Mouse (Mus musculus): ENCODE results near the gene Ndufa6. TPM values are rescaled to one million over a fixed set of nuclear protein-coding genes. Genes with fewer than 3 reads are reported as not detected.
"Not testable (repeated sequence)": the region's sequence is repeated elsewhere in the genome, so short reads cannot be mapped to it uniquely, and the experiment has no call there.

Gene Ndufa6
- polyA plus RNA-seq, 1 experiment = 282 TPM

GRCm38 (mm10) chr15:82372446-82372845, 18.3 kb upstream of the Ndufa6 start:
- WGBS = 84% methylated on average over 6 of the region's 6 CpGs
- DNase-seq (ENCODE audit: low read depth, low spot score) = no peak

GRCm38 (mm10) chr15:82368851-82369250, 14.7 kb upstream of the Ndufa6 start:
- DNase-seq (ENCODE audit: low read depth, low spot score) = no peak
- 61% methylated on average over 1 of the region's 1 CpGs for WGBS

- WGBS = 88% methylated on average over 4 of the region's 4 CpGs
These were observed 14.0 kb upstream of the Ndufa6 start for GRCm38 (mm10) chr15:82368146-82368545.

GRCm38 (mm10) chr15:82364561-82364960, 10.4 kb upstream of the Ndufa6 start:
- 7% methylated on average over 7 of the region's 9 CpGs for WGBS
- not testable (repeated sequence) for DNase-seq (ENCODE audit: low read depth, low spot score)

More at GRCm38 (mm10) chr15:82368146-82368545, 14.0 kb upstream of the Ndufa6 start:
- no peak for DNase-seq (ENCODE audit: low read depth, low spot score)

GRCm38 (mm10) chr15:82363801-82364200, 9.7 kb upstream of the Ndufa6 start:
- DNase-seq (ENCODE audit: low read depth, low spot score) = not testable (repeated sequence)
- WGBS = 74% methylated on average over 11 of the region's 12 CpGs

GRCm38 (mm10) chr15:82362234-82362633, 8.1 kb upstream of the Ndufa6 start:
- DNase-seq (ENCODE audit: low read depth, low spot score) = no peak

GRCm38 (mm10) chr15:82361459-82362018, 7.4 kb upstream of the Ndufa6 start:
- no peak for DNase-seq (ENCODE audit: low read depth, low spot score)
- WGBS = 41% methylated on average over 11 of the region's 11 CpGs

More at GRCm38 (mm10) chr15:82362234-82362633, 8.1 kb upstream of the Ndufa6 start:
- WGBS = 90% methylated on average over 4 of the region's 4 CpGs

GRCm38 (mm10) chr15:82358431-82359260, 4.5 kb upstream of the Ndufa6 start:
- DNase-seq (ENCODE audit: low read depth, low spot score) = no peak

GRCm38 (mm10) chr15:82353745-82354113, 393 bp downstream of the Ndufa6 start:
- under 1% methylated on average over 23 of the region's 23 CpGs for WGBS
- no peak for DNase-seq (ENCODE audit: low read depth, low spot score)

More at GRCm38 (mm10) chr15:82358431-82359260, 4.5 kb upstream of the Ndufa6 start:
- 61% methylated on average over 22 of the region's 22 CpGs for WGBS

GRCm38 (mm10) chr15:82353078-82353744, 911 bp downstream of the Ndufa6 start:
- WGBS = 6% methylated on average over 14 of the region's 14 CpGs

GRCm38 (mm10) chr15:82351480-82351879, 2.6 kb downstream of the Ndufa6 start:
- WGBS = 31% methylated on average over 3 of the region's 3 CpGs
- DNase-seq (ENCODE audit: low read depth, low spot score) = no peak

More at GRCm38 (mm10) chr15:82353078-82353744, 911 bp downstream of the Ndufa6 start:
- DNase-seq (ENCODE audit: low read depth, low spot score) = no peak

GRCm38 (mm10) chr15:82350349-82350748, 3.8 kb downstream of the Ndufa6 start:
- 56% methylated on average over 4 of the region's 4 CpGs for WGBS
- DNase-seq (ENCODE audit: low read depth, low spot score) = no peak

- 21% methylated on average over 2 of the region's 2 CpGs for WGBS
- DNase-seq (ENCODE audit: low read depth, low spot score) = no peak
These were observed 5.2 kb downstream of the Ndufa6 start for GRCm38 (mm10) chr15:82348999-82349341.

GRCm38 (mm10) chr15:82348258-82348998, 5.7 kb downstream of the Ndufa6 start:
- WGBS = 58% methylated on average over 8 of the region's 8 CpGs
- no peak for DNase-seq (ENCODE audit: low read depth, low spot score)

- WGBS = 91% methylated on average over 12 of the region's 12 CpGs
These were observed 6.3 kb downstream of the Ndufa6 start for GRCm38 (mm10) chr15:82347852-82348251.

GRCm38 (mm10) chr15:82347303-82347676, 6.8 kb downstream of the Ndufa6 start:
- 42% methylated on average over 4 of the region's 4 CpGs for WGBS
- no peak for DNase-seq (ENCODE audit: low read depth, low spot score)

More at GRCm38 (mm10) chr15:82347852-82348251, 6.3 kb downstream of the Ndufa6 start:
- no peak for DNase-seq (ENCODE audit: low read depth, low spot score)

GRCm38 (mm10) chr15:82346580-82347302, 7.4 kb downstream of the Ndufa6 start:
- DNase-seq (ENCODE audit: low read depth, low spot score) = no peak

GRCm38 (mm10) chr15:82345820-82346470, 8.2 kb downstream of the Ndufa6 start:
- WGBS = under 1% methylated on average over 51 of the region's 51 CpGs
- peak; percentile 99 for DNase-seq (ENCODE audit: low read depth, low spot score)

More at GRCm38 (mm10) chr15:82346580-82347302, 7.4 kb downstream of the Ndufa6 start:
- 7% methylated on average over 14 of the region's 14 CpGs for WGBS

GRCm38 (mm10) chr15:82344971-82345370, 9.2 kb downstream of the Ndufa6 start:
- no peak for DNase-seq (ENCODE audit: low read depth, low spot score)
- whole genome bisulfite sequencing = 73% methylated on average over 6 of the region's 6 CpGs

Data from large intestine, adult 2 months (tissue).